Mouse (Mus musculus) ES-E14 (cell line): Measurements from ENCODE around the gene Tctn3. TPM values are rescaled to one million over a fixed set of nuclear protein-coding genes. Genes with fewer than 3 reads are reported as not detected.

ENCODE experiments used
- DNase-seq: peaks from one replicate; pipeline ENCODE4 v3.0.0-alpha.2; 2013; ENCODE audit warnings: low read depth, low spot score
- H3K27ac ChIP-seq: 2 replicates; pipeline ENCODE4 v1.5.1; 2012; ENCODE audit warnings: low read depth, mild to moderate bottlenecking, low read length, moderate library complexity, mixed read lengths; ENCODE audit not compliant: poor library complexity, insufficient read depth, severe bottlenecking
- H3K36me3 ChIP-seq: 2 replicates; pipeline ENCODE4 v1.6.1; 2012; ENCODE audit warnings: mild to moderate bottlenecking, low read length, moderate library complexity, mixed read lengths; ENCODE audit not compliant: control insufficient read depth, poor library complexity, insufficient read depth, severe bottlenecking
- H3K4me1 ChIP-seq, 2 experiments: fragments of 150-350 bp in 1 of 2; sonication (generic) in 1 of 2; 2 replicates each; pipeline ENCODE4 v1.6.1; 2012; ENCODE audit warnings: low read length in 2 of 2, mild to moderate bottlenecking in 1 of 2, mixed read lengths in 1 of 2; ENCODE audit not compliant: control insufficient read depth in 2 of 2, insufficient read depth in 2 of 2, poor library complexity in 1 of 2
- H3K4me3 ChIP-seq, 2 experiments: fragments of 150-350 bp in 1 of 2; sonication (generic) in 1 of 2; 2 replicates each; pipeline ENCODE4 v1.5.1; 2012; ENCODE audit warnings: low read length in 2 of 2, low read depth in 1 of 2, mild to moderate bottlenecking in 1 of 2, mixed read lengths in 1 of 2; ENCODE audit not compliant: insufficient read depth in 1 of 2, poor library complexity in 1 of 2, severe bottlenecking in 1 of 2
- H3K9ac ChIP-seq: 2 replicates; pipeline ENCODE4 v1.6.1; 2012; ENCODE audit warnings: low read depth, mild to moderate bottlenecking, low read length, mixed read lengths; ENCODE audit not compliant: poor library complexity, insufficient read depth, severe bottlenecking
- H3K9me3 ChIP-seq: fragments of 150-350 bp; sonication (generic); 2 replicates; pipeline ENCODE4 v1.6.1; 2012; ENCODE audit warnings: low read depth, mild to moderate bottlenecking, low read length; ENCODE audit not compliant: control insufficient read depth, insufficient read depth
- CHD2 ChIP-seq: IDR thresholded peaks from 2 replicates; pipeline ENCODE4 v1.6.1; 2014; ENCODE audit warnings: mild to moderate bottlenecking, low read depth, low read length, inconsistent platforms
- HCFC1 ChIP-seq: IDR thresholded peaks from 2 replicates; pipeline ENCODE4 v1.6.1; 2012; ENCODE audit warnings: low read length, inconsistent platforms, borderline replicate concordance; ENCODE audit not compliant: insufficient read depth
- MAFK ChIP-seq: IDR thresholded peaks from 2 replicates; pipeline ENCODE4 v1.6.1; 2014; ENCODE audit warnings: mild to moderate bottlenecking, low read depth, low read length, inconsistent platforms; ENCODE audit not compliant: insufficient read depth
- ZC3H11A ChIP-seq: IDR thresholded peaks from 2 replicates; pipeline ENCODE4 v1.6.1; 2012; ENCODE audit warnings: low read depth, mild to moderate bottlenecking, inconsistent platforms, low read length, borderline replicate concordance
- ZNF384 ChIP-seq: IDR thresholded peaks from 2 replicates; pipeline ENCODE4 v1.6.1; 2012; ENCODE audit warnings: low read depth, low read length, inconsistent platforms
- in situ Hi-C, 2 experiments: fragments of 600-800 bp; cut with MboI; formaldehyde crosslinking; loops; one replicate each; pipeline ENCODE4 v1.15.1; 2025; ENCODE audit warnings: low sequenced_read_pairs in 2 of 2, inconsistent platforms in 1 of 2; ENCODE audit not compliant: unreplicated experiment in 2 of 2
- total RNA-seq: library from RNA; depleted of rRNA; stranded (reverse); fragments of 300-350 nt; gene quantifications from 2 replicates; pipeline ENCODE4 v1.2.3, GENCODE M21; 2012; rRNA removed

Gene Tctn3
- total RNA-seq, 1 experiment: 8.8 TPM

DNA sequence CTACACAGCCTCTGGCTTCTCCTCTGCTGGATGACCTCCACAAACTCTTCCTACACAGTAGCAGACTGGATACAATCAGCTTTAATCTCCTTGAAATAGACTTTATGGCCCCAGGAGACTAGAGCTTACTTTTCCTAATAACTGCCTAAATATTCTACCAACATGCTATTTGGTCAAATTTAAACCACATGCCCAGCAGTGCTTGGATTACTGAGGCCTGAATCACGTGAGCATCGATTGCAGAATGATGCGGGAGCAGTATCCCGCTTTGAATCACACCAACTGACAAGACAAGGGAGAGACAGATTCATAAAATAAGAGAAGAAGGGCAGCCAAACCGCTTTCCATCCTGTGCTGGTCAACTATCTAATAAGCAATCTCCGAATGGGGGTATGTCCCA, 63.6 kb downstream of the Tctn3 start:
- H3K9ac ChIP-seq: no peak overlapping the region
- H3K4me1 ChIP-seq: no peaks in the 10 kb centered on the region
- no peak for DNase-seq
- in situ Hi-C loops: loop anchor here in 1 of 2 experiments (25.0 kb wide), 1 partner anchor 211 kb away; no protein-coding TSS in a partner anchor
- H3K9me3 ChIP-seq: no peaks in the 10 kb centered on the region
- no peak for TF ChIP-seq MAFK
- TF ChIP-seq ZNF384: no peak
- no peak for TF ChIP-seq ZC3H11A
- no peak for TF ChIP-seq HCFC1
- TF ChIP-seq CHD2: no peak
- no peak overlapping the region for H3K4me3 ChIP-seq
- no peak overlapping the region for H3K27ac ChIP-seq
- H3K36me3 ChIP-seq: peaks cover 23% of the 10 kb centered on the region

Other genes with a start within 250 kb of the Tctn3 start
- gene Sorbs1, start 98.5 kb downstream of the Tctn3 start, total RNA-seq: 12.5 and 18.0 TPM in 2 replicates
- gene Aldh18a1, start 23.8 kb downstream of the Tctn3 start, total RNA-seq: 44.4 and 74.2 TPM in 2 replicates
- gene Entpd1, start 133 bp upstream of the Tctn3 start, total RNA-seq: 0.05 and 1.2 TPM in 2 replicates
- gene Cc2d2b, start 136.5 kb upstream of the Tctn3 start, total RNA-seq: 0.40 and 1.0 TPM in 2 replicates
- gene Ccnj, start 219.0 kb upstream of the Tctn3 start, total RNA-seq: 5.9 and 6.7 TPM in 2 replicates